Mouse (Mus musculus): ENCODE measurements around the gene Mfap5.
"Not testable (repeated sequence)": the region's sequence is repeated elsewhere in the genome, so short reads cannot be mapped to it uniquely, and the experiment has no call there.

Gene Mfap5

DNA sequence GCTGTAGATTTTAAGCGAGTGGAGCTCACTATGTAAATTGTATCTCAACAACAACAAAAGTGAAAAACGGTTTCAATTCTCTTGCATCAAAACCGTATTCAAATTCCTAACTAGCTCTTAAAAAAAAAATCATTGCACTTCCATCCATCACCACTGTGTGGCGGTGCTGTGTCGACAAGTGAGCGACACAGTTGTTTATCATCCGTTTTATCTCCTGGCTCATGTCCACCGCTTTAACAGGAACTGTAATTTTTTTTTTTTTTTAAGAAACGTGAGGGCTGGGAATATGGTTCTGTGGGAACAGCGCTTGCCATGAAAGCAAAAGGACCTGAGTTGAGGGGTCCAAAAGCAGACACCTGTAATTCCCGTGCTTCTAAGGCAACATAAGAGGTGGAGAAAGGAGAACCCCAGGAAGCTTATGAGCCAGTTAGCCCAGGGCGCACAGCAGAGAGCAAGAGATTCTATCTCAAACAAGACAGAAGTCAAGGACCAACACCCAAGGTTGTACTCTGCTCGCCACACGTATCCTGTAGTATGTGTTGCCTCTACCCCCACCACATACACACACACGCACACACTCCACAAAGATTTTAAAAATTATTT, 51.4 kb downstream of the Mfap5 start:
- no peak for DNase-seq (ENCODE audit: extremely low read depth, low read depth, low spot score)

DNA sequence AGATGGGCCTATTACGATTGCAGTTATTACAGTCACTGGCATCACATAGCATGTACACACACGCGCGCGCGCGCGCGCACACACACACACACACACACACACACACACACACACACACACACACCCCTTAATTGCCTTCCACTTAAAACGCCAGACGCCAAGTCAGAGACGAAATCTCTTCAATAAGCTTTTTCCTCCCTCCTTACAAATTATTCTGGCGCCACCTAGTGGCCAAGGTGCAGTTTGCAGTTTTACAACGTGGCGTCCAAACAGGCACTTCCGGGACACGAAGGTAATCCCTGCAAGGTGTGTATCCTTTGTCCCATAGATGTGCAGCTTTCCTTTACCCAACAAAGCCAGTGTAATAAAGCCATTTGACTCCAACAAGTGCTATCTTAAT, 54.8 kb downstream of the Mfap5 start:
- no peak for DNase-seq (ENCODE audit: extremely low read depth, low read depth, low spot score)

DNA sequence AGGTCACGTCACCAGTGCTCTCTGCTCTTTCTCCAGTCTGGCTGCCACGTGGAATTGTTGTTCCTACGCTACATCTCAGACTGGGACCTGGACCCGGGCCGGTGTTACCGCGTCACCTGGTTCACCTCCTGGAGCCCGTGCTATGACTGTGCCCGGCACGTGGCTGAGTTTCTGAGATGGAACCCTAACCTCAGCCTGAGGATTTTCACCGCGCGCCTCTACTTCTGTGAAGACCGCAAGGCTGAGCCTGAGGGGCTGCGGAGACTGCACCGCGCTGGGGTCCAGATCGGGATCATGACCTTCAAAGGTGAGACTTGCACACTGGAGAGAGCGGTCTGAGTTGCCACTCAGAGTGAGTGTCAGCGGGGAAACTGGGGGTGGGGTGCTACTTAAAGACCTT, 55.4 kb downstream of the Mfap5 start:
- no peak for DNase-seq (ENCODE audit: extremely low read depth, low read depth, low spot score)

DNA sequence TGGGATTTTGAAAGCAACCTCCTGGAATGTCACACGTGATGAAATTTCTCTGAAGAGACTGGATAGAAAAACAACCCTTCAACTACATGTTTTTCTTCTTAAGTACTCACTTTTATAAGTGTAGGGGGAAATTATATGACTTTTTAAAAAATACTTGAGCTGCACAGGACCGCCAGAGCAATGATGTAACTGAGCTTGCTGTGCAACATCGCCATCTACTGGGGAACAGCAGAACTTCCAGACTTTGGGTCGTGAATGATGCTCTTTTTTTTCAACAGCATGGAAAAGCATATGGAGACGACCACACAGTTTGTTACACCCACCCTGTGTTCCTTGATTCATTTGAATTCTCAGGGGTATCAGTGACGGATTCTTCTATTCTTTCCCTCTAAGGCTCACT, 56.8 kb downstream of the Mfap5 start:
- no peak for DNase-seq (ENCODE audit: extremely low read depth, low read depth, low spot score)

DNA sequence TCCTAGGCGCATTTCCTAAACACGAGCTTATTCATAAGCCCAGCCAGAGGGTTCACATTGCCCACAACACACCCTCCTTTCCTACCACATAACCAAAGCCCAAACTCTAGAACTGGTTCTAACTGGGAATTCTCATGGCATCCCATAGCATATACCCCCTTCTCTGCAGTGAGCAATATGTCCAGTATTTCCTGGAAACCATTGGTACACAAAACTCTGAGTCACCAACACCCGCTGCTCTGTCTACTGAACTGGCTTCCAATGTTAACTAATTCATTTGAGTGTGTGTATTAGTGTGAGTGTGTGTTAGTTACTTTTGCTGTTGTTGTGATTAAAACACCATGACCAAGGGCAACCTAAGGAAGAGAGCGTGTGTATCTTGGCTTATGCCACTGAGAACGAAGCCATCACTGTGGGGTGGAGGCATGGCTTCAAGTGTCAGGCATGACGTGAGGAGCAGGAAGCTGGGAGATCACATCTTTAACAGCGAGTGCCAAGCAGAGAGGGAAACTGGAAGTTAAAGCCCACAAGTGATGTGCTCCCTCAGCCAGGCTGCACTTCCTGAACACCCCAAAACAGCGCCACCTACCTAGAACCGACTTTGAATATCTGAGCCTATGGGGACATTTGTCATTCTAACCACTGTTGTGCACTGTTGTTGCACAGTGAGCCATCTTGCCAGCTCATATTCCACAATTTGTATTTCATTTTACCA, 59.6 kb downstream of the Mfap5 start:
- DNase-seq (ENCODE audit: extremely low read depth, low read depth, low spot score): no peak

DNA sequence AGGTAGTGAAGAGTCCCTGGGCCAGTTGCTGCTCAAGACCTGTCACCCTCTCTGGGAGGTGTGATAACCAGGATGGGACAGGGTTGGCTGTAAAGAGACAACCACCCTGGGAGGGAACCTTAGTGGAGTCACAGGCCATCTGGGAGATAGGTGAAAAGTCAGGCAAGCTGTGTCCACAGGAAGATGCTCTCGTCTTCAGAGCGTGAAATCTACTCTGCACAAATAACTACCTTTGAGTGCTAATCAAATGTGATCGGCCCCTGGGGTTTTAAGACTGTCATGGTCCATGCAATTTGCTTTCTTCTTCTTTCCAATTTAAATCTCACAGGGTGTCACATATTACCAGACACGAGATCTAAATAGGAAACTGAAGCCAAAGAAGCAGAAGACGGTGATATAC, 63.5 kb downstream of the Mfap5 start:
- DNase-seq (ENCODE audit: extremely low read depth, low read depth, low spot score): no peak

- no peak for DNase-seq (ENCODE audit: extremely low read depth, low read depth, low spot score)
Observed at GRCm38 (mm10) chr6:122569762-122570161, 64.1 kb downstream of the Mfap5 start.

DNA sequence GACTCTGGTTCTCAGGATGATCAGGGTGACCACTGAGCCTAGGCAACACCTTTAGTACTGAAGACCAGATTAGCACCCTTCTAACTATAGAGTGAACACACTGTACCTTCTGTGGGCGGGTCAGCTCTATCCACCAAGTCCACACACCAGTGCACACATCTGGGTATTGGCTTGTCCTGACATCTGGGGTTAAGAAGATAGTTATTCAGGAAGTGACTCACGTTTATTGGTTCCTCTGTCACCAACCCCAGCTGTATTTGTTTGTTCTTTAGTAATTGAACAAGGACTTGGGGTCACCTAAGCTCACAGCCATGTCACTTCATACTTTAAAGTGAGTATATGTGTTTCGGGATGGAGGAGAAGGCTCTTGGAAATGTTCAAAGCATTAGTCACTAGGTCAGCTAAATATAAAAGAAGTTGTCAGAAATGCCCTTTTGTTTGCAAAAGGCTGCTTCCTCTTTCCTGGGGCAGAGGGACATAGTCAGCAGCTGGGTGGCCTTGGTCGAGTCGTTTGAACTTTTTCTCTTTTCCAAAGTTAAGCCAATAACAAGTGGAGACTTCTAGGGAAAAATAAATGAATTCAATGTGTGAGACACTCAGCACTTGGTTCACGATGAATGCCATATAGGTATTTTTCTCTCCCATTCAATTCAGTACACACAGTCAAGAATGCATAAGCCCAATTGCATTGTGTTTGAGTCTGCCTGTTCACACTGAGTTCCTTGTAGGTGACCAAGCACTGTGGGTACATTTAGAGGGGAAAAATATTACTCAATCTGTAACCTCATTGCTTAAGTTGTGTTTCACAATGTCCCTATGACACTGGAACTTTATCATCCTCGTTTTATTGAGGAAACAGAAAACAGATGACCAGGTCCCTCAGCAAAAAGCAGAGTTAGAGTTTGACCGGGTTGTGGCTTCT, 65.3 kb downstream of the Mfap5 start:
- no peak for DNase-seq (ENCODE audit: extremely low read depth, low read depth, low spot score)

GRCm38 (mm10) chr6:122571617-122571959, 65.9 kb downstream of the Mfap5 start:
- DNase-seq (ENCODE audit: extremely low read depth, low read depth, low spot score): no peak

- DNase-seq (ENCODE audit: extremely low read depth, low read depth, low spot score): not testable (repeated sequence)
Observed at GRCm38 (mm10) chr6:122575037-122575436, 69.4 kb downstream of the Mfap5 start.

- no peak for DNase-seq (ENCODE audit: extremely low read depth, low read depth, low spot score)
Observed at GRCm38 (mm10) chr6:122577030-122577429, 71.4 kb downstream of the Mfap5 start.

Measured in fat pad, adult 2 months (tissue).